ENCODE assay signal across 32 mouse cellular contexts in genomic region chr8:65182346-65182745, GRCm38 (mm10). TPM values are rescaled to one million over a fixed set of nuclear protein-coding genes. Genes with fewer than 3 reads are reported as not detected.
DNase-seq lines count a peak whose midpoint lies in the region; ATAC-seq lines count a peak whose summit lies in the region.
"Had no signal": no experiment of that assay in that cellular context is flagged by ENCODE, and none has a peak within 500 bp of the region (broad histone marks: within the 10 kb centered on the region; RNA-seq: fewer than 3 reads in every experiment).

No protein-coding gene starts in this region.

- H3K9ac ChIP-seq in neural tube, embryonic 11.5 days (ENCODE audit: low read length): no peak overlapping the region
- no peak overlapping the region for H3K9ac ChIP-seq in neural tube, embryonic 15.5 days (replicated peaks)
- H3K9ac ChIP-seq: embryonic facial prominence, embryonic 13.5 days; embryonic facial prominence, embryonic 15.5 days; forebrain, embryonic 12.5 days had no signal

- WGBS in neural tube, embryonic 11.5 days: 3% methylated on average over 5 of the region's 5 CpGs
- WGBS in neural tube, embryonic 15.5 days: 5% methylated on average over 5 of the region's 5 CpGs

- no peak overlapping the region for H3K27ac ChIP-seq in neural tube, embryonic 11.5 days (ENCODE audit: low read depth, low read length)
- no peak overlapping the region for H3K27ac ChIP-seq in neural tube, embryonic 15.5 days (replicated peaks)
- H3K27ac ChIP-seq: embryonic facial prominence, embryonic 13.5 days; embryonic facial prominence, embryonic 15.5 days; forebrain, embryonic 10.5 days; forebrain, embryonic 12.5 days had no signal

- H3K36me3 ChIP-seq in neural tube, embryonic 11.5 days (ENCODE audit: control insufficient read depth, insufficient read depth, low read length): no peaks in the 10 kb centered on the region
- no peaks in the 10 kb centered on the region for H3K36me3 ChIP-seq in neural tube, embryonic 15.5 days
- H3K36me3 ChIP-seq: embryonic facial prominence, embryonic 13.5 days; embryonic facial prominence, embryonic 15.5 days; forebrain, embryonic 10.5 days; forebrain, embryonic 12.5 days; G1E had no signal

- no peaks in the 10 kb centered on the region for H3K27me3 ChIP-seq in neural tube, embryonic 11.5 days (ENCODE audit: control insufficient read depth, insufficient read depth, low read length)
- no peaks in the 10 kb centered on the region for H3K27me3 ChIP-seq in neural tube, embryonic 15.5 days (replicated peaks)
- H3K27me3 ChIP-seq: CH12.LX; embryonic facial prominence, embryonic 13.5 days; embryonic facial prominence, embryonic 15.5 days; forebrain, embryonic 12.5 days had no signal

- H3K4me1 ChIP-seq in neural tube, embryonic 11.5 days (ENCODE audit: control insufficient read depth, insufficient read depth, low read length): 0 out of 2 replicates have a peak, but pooled peaks cover 2% of the 10 kb centered on the region
- no peaks in the 10 kb centered on the region for H3K4me1 ChIP-seq in neural tube, embryonic 15.5 days
- H3K4me1 ChIP-seq: embryonic facial prominence, embryonic 13.5 days; embryonic facial prominence, embryonic 15.5 days; forebrain, embryonic 12.5 days had no signal

- H3K4me2 ChIP-seq in neural tube, embryonic 11.5 days (ENCODE audit: low read depth): no peak overlapping the region
- H3K4me2 ChIP-seq in neural tube, embryonic 15.5 days: no peak overlapping the region
- H3K4me2 ChIP-seq: embryonic facial prominence, embryonic 13.5 days; embryonic facial prominence, embryonic 15.5 days; forebrain, embryonic 12.5 days had no signal

- H3K4me3 ChIP-seq in neural tube, embryonic 11.5 days (ENCODE audit: low read depth, low read length): no peak overlapping the region
- H3K4me3 ChIP-seq in neural tube, embryonic 15.5 days (replicated peaks): no peak overlapping the region
- H3K4me3 ChIP-seq: embryonic facial prominence, embryonic 13.5 days; embryonic facial prominence, embryonic 15.5 days; erythroblast, embryonic 14.5 days; forebrain, embryonic 10.5 days; forebrain, embryonic 12.5 days had no signal

- no peaks in the 10 kb centered on the region for H3K9me3 ChIP-seq in neural tube, embryonic 11.5 days (ENCODE audit: control insufficient read depth, low read length)
- no peaks in the 10 kb centered on the region for H3K9me3 ChIP-seq in neural tube, embryonic 15.5 days (replicated peaks)
- H3K9me3 ChIP-seq: embryonic facial prominence, embryonic 13.5 days; embryonic facial prominence, embryonic 15.5 days; forebrain, embryonic 10.5 days; forebrain, embryonic 12.5 days; G1E had no signal

- DNase-seq in neural tube, embryonic 11.5 days (ENCODE audit: low spot score): no peak
- DNase-seq in embryo, embryonic 10 days (ENCODE audit: low spot score): peak; percentile 70
- peak; percentile 20 for DNase-seq in embryo, embryonic 11 days
- peak; percentile 28 for DNase-seq in embryo, embryonic 9.5 days (ENCODE audit: extremely low spot score)
- DNase-seq in adrenal gland, adult (ENCODE audit: inconsistent age in 2 of 2, low spot score in 1 of 2): no peak
- no peak for DNase-seq in testis, postnatal 14 days (ENCODE audit: low spot score)
- no peak for DNase-seq in adrenal gland, postnatal 25 days
- DNase-seq: adrenal gland, adult 2 months; adrenal gland, postnatal 10 days; adrenal gland, postnatal 36 days; B cell, adult 2 months; cerebellum, adult 11-12 months; cerebellum, adult 2 months; cerebellum, adult 9-10 months; cerebellum, postnatal 10 days; cerebellum, postnatal 25 days had no signal

- peak; percentile 48; the same call in 1 of the 2 replicates for ATAC-seq in neural tube, embryonic 11.5 days (ENCODE audit: insufficient read depth, low FRiP score, low TSS enrichment)
- ATAC-seq in neural tube, embryonic 15.5 days (ENCODE audit: low FRiP score): no peak
- ATAC-seq: activated CD4-positive, CD25-positive, alpha-beta regulatory T cell, adult 4 months; CD4-positive, CD25-positive, alpha-beta regulatory T cell, adult 4 months; forebrain, embryonic 14.5 days; forebrain, embryonic 16.5 days; Patski had no signal

RNA-seq across cellular contexts. Expression of gene BC030870, which starts 53.0 kb away (rescaled TPM):
- not detected in 2 replicates for polyA plus RNA-seq in neural tube, embryonic 11.5 days (2014; fragmentation: Nextera tagmentation; extraction: Ambion mirVana)
- 1.1 TPM in 1 of 2 replicates, not detected in the other for polyA plus RNA-seq in neural tube, embryonic 15.5 days (2015; fragmentation: Nextera tagmentation; extraction: Ambion mirVana)
- total RNA-seq in adrenal gland, postnatal 25 days (2021): not detected in 2 replicates
- total RNA-seq: adrenal gland, adult 2 months; adrenal gland, postnatal 10 days; adrenal gland, postnatal 36 days; CH12.LX; G1E had no signal
- polyA plus RNA-seq: adrenal gland, adult 2 months; CD4-positive, CD25-positive, alpha-beta regulatory T cell, adult 4 months; cerebellum, adult 2 months; cortical plate, adult 2 months; embryonic facial prominence, embryonic 11.5 days; embryonic facial prominence, embryonic 13.5 days; erythroblast, embryonic 14.5 days; forebrain, embryonic 10.5 days; forebrain, embryonic 12.5 days; forebrain, embryonic 14.5 days; forebrain, embryonic 16.5 days; frontal cortex, adult 2 months; G1E; Patski had no signal

Comparison
In these comparisons a context has a peak if more than half of its experiments do, and no peak if none do; other contexts are left out.
1. DNase-seq: peak in embryo, embryonic 10 days (single experiment), embryo, embryonic 11 days (single experiment) and embryo, embryonic 9.5 days (single experiment); none in neural tube, embryonic 11.5 days (single experiment), adrenal gland, adult (0 of 2), testis, postnatal 14 days (single experiment) and adrenal gland, postnatal 25 days (single experiment).